Mouse (Mus musculus) ZHBTc4 (cell line): ENCODE results near the gene Tlr6.
A peak's percentile ranks its signal among the peaks of the same experiment; 100 is the strongest.

Source experiments
- DNase-seq: peaks from one replicate; pipeline ENCODE4 v3.0.0-alpha.2; 2011; ENCODE audit warnings: low read depth, low spot score

Tlr6 gene

GRCm38 (mm10) chr5:64959843-64960230, at the start of gene Tlr6:
Gene Tlr6, minus strand, starts transcription at chr5:64960097.
- peak; percentile 16 for DNase-seq

- no peak for DNase-seq
Measured at GRCm38 (mm10) chr5:65006011-65006491, 46.2 kb upstream of the Tlr6 start.

- no peak for DNase-seq
Measured at GRCm38 (mm10) chr5:65005251-65005650, 45.4 kb upstream of the Tlr6 start.

- no peak for DNase-seq
Measured at GRCm38 (mm10) chr5:65003946-65004535, 44.1 kb upstream of the Tlr6 start.

GRCm38 (mm10) chr5:65002940-65003824, 43.3 kb upstream of the Tlr6 start:
- peak; percentile 45 for DNase-seq

GRCm38 (mm10) chr5:64995408-64995807, 35.5 kb upstream of the Tlr6 start:
- DNase-seq, result no peak

- DNase-seq, result peak; percentile 63
Measured at GRCm38 (mm10) chr5:64992540-64992939, 32.6 kb upstream of the Tlr6 start.

- DNase-seq, result no peak
Measured at GRCm38 (mm10) chr5:64989940-64990339, 30.0 kb upstream of the Tlr6 start.

- no peak for DNase-seq
Measured at GRCm38 (mm10) chr5:64985971-64986370, 26.1 kb upstream of the Tlr6 start.

- no peak for DNase-seq
Measured at GRCm38 (mm10) chr5:64977128-64977527, 17.2 kb upstream of the Tlr6 start.

- DNase-seq, result no peak
Measured at GRCm38 (mm10) chr5:64975121-64975520, 15.2 kb upstream of the Tlr6 start.

GRCm38 (mm10) chr5:64969861-64970771, 10.2 kb upstream of the Tlr6 start, which contains the start of gene Fam114a1:
Gene Fam114a1, plus strand, starts transcription at chr5:64970071.
- peak; percentile 46 for DNase-seq

- DNase-seq, result peak; percentile 35
Measured at GRCm38 (mm10) chr5:64968961-64969860, 9.3 kb upstream of the Tlr6 start.

- DNase-seq, result no peak
Measured at GRCm38 (mm10) chr5:64963735-64964134, 3.8 kb upstream of the Tlr6 start.

- DNase-seq, result no peak
Measured at GRCm38 (mm10) chr5:64963271-64963670, 3.4 kb upstream of the Tlr6 start.

GRCm38 (mm10) chr5:64960857-64961391, 1.0 kb upstream of the Tlr6 start:
- DNase-seq, result no peak

GRCm38 (mm10) chr5:64958991-64959842, 680 bp downstream of the Tlr6 start:
- no peak for DNase-seq

GRCm38 (mm10) chr5:64954931-64955330, 5.0 kb downstream of the Tlr6 start:
- no peak for DNase-seq

GRCm38 (mm10) chr5:64951486-64951885, 8.4 kb downstream of the Tlr6 start:
- DNase-seq, result no peak
